Mouse (Mus musculus) cerebellum, adult 2 months (tissue): ENCODE data around the gene Igfn1.

Experiments used
- CTCF ChIP-seq: fragments of 200-500 bp; IDR thresholded peaks from 2 replicates; pipeline ENCODE4 v1.5.1; 2011; ENCODE audit warnings: low read depth, mild to moderate bottlenecking, control low read depth, low read length, moderate library complexity, borderline replicate concordance; ENCODE audit not compliant: insufficient read depth
- POLR2A ChIP-seq: fragments of 200-500 bp; IDR thresholded peaks from 2 replicates; pipeline ENCODE4 v1.6.1; 2011; ENCODE audit warnings: low read length, control low read depth, borderline replicate concordance; ENCODE audit not compliant: insufficient read depth

GRCm38 (mm10) chr1:136030201-136030600 is 24.1 kb upstream of the Igfn1 start:
- TF ChIP-seq CTCF: no peak
- TF ChIP-seq POLR2A: no peak
